Mouse (Mus musculus) leukemia stem cell, adult 10-12 weeks (primary cell): ENCODE measurements around the gene Nme9. TPM values are rescaled to one million over a fixed set of nuclear protein-coding genes. Genes with fewer than 3 reads are reported as not detected.

Experiments
- polyA plus RNA-seq: library from polyadenylated mRNA; stranded (reverse); fragments of >175 nt; gene quantifications from 2 replicates; pipeline ENCODE4 v1.2.3, GENCODE M21; 2012; ENCODE audit warnings: low replicate concordance

Gene Nme9
- not detected in 2 replicates for polyA plus RNA-seq

DNA sequence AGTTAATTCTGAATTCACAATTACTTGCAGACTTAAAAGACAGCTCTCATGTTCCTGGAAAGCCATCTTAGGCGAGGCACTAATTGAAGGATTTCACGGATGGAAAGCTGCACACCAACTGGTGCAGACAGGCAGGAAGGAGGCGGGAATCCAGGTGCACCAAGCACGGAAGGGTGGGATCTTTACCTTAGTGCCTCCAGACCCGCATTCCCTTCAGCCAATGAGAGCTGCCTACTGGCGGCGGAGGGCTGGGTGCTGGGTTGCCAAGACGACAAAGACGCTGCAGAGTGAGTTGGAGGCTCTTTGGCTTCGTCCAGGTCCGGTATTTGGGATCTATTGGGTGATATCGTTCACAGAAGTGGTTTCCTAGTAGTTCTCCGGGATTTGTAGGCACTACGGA, at the start of gene Nme9:
Gene Nme9 (plus strand): TSS at position 315 of the 400 bp plus-strand sequence.

DNA sequence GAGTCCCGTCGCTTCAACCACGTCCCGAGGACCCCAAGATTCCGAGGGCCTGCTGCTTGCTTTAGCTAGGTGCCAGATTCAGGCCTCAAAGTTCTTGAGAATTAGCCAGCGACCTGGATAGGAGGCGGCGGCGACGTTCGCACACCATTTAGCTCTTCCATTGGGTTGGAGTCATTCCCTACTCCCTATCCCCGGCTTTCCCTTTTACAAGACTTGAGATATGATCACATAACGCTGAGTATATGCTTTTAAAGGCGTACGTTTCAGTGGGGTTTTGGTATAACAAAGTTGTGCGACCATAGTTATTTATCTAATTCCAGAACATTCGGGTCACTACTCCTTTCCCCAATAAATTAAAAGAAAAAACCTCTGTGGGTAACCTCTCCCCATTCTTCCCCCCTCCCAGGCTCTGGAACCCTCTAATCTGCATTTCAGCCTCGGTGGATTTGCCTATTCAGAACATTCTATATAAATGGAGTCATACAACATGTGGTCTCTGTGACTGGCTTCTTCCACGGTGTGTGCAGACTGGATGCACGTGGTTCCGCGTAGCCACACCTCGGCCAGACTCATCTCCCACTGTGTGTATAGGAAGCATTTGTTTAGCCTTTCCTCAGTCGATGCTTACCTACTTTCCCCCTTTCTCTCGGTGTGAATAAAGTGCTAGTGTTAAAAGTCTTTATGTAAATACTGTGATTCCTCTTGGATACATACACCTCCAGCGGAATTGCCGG, 14.1 kb upstream of the Nme9 start, which contains the start of gene Mras:
Gene Mras (minus strand): TSS at position 351 of the 734 bp plus-strand sequence.

Other genes with a start within 250 kb of the Nme9 start
- not detected in 2 replicates for gene Faiml, start 214.2 kb upstream of the Nme9 start, polyA plus RNA-seq
- 0.47 and 1.7 TPM in 2 replicates for gene Cep70, start 208.1 kb upstream of the Nme9 start, polyA plus RNA-seq
- not detected in 2 replicates for gene Esyt3, start 92.9 kb upstream of the Nme9 start, polyA plus RNA-seq
- 0.67 and 0.83 TPM in 2 replicates for gene Mras, start 14.1 kb upstream of the Nme9 start, polyA plus RNA-seq
- gene Armc8, start 117.4 kb downstream of the Nme9 start, polyA plus RNA-seq, result 0.73 and 3.0 TPM in 2 replicates
- gene Dbr1, start 124.3 kb downstream of the Nme9 start, polyA plus RNA-seq, result 56.4 and 96.7 TPM in 2 replicates
- not detected in 2 replicates for gene A4gnt, start 161.0 kb downstream of the Nme9 start, polyA plus RNA-seq
- gene Dzip1l, start 178.0 kb downstream of the Nme9 start, polyA plus RNA-seq, result 0.06 and 0.11 TPM in 2 replicates